Mouse (Mus musculus) MEL (cell line): ENCODE data around the gene Igf2bp2. TPM values are rescaled to one million over a fixed set of nuclear protein-coding genes. Genes with fewer than 3 reads are reported as not detected.

ENCODE experiments used
- DNase-seq: peaks from one replicate; pipeline ENCODE4 v3.0.0; 2011; ENCODE audit warnings: low read depth, low spot score
- H3K27ac ChIP-seq: 2 replicates; pipeline ENCODE4 v1.5.1; 2012; ENCODE audit warnings: low read depth, mild to moderate bottlenecking, control low read depth, low read length, moderate library complexity; ENCODE audit not compliant: control insufficient read depth
- H3K27me3 ChIP-seq, 2 experiments: fragments of 150-350 bp in 1 of 2; sonication (generic) in 1 of 2; 2 replicates each; pipeline ENCODE4 v1.6.1; 2012; ENCODE audit warnings: low read length in 2 of 2, mild to moderate bottlenecking in 2 of 2, improper control_type of control experiment in 1 of 2, moderate library complexity in 1 of 2; ENCODE audit not compliant: insufficient read depth in 2 of 2, control insufficient read depth in 1 of 2
- H3K36me3 ChIP-seq, 2 experiments: 2 replicates each; pipeline ENCODE4 v1.6.1; 2012 to 2014; ENCODE audit warnings: low read length in 2 of 2, improper control_type of control experiment in 1 of 2, inconsistent platforms in 1 of 2, mild to moderate bottlenecking in 1 of 2; ENCODE audit not compliant: insufficient read depth in 2 of 2, control insufficient read depth in 1 of 2
- H3K4me1 ChIP-seq, 2 experiments: fragments of 150-350 bp in 1 of 2; sonication (generic) in 1 of 2; 2 replicates each; pipeline ENCODE4 v1.6.1; 2012; ENCODE audit warnings: low read length in 2 of 2, improper control_type of control experiment in 1 of 2, mild to moderate bottlenecking in 1 of 2; ENCODE audit not compliant: insufficient read depth in 2 of 2, control insufficient read depth in 1 of 2
- H3K4me3 ChIP-seq, 2 experiments: fragments of 150-350 bp in 1 of 2; sonication (generic) in 1 of 2; 2 replicates each; pipeline ENCODE4 v1.5.1; 2012; ENCODE audit warnings: low read depth in 2 of 2, low read length in 2 of 2, mild to moderate bottlenecking in 2 of 2, moderate library complexity in 2 of 2, control low read depth in 1 of 2, improper control_type of control experiment in 1 of 2; ENCODE audit not compliant: control insufficient read depth in 1 of 2, insufficient read depth in 1 of 2
- H3K79me2 ChIP-seq: 2 replicates; pipeline ENCODE4 v1.6.1; 2012; ENCODE audit warnings: mild to moderate bottlenecking, low read length, moderate library complexity; ENCODE audit not compliant: control insufficient read depth, poor library complexity, insufficient read depth
- H3K9ac ChIP-seq: 2 replicates; pipeline ENCODE4 v1.6.1; 2012; ENCODE audit warnings: low read depth, mild to moderate bottlenecking, control low read depth, low read length, moderate library complexity; ENCODE audit not compliant: control insufficient read depth, poor library complexity, severe bottlenecking
- H3K9me3 ChIP-seq: fragments of 150-350 bp; sonication (generic); replicated peaks from 2 replicates; pipeline ENCODE4 v1.6.1; 2012; ENCODE audit warnings: mild to moderate bottlenecking, low read length, improper control_type of control experiment, moderate library complexity; ENCODE audit not compliant: insufficient read depth
- CHD2 ChIP-seq: IDR thresholded peaks from 2 replicates; pipeline ENCODE4 v1.6.1; 2011; ENCODE audit warnings: low read length, improper control_type of control experiment
- EP300 ChIP-seq, 2 experiments: IDR thresholded peaks; 2 replicates each; pipeline ENCODE4 v1.6.1; 2011; ENCODE audit warnings: improper control_type of control experiment in 2 of 2, low read length in 2 of 2, low read depth in 1 of 2, mild to moderate bottlenecking in 1 of 2
- GATA1 ChIP-seq: IDR thresholded peaks from 2 replicates; pipeline ENCODE4 v1.6.1; 2011; ENCODE audit warnings: low read depth, low read length, improper control_type of control experiment
- HCFC1 ChIP-seq: IDR thresholded peaks from 2 replicates; pipeline ENCODE4 v1.6.1; 2012; ENCODE audit warnings: low read depth, mild to moderate bottlenecking, inconsistent platforms, low read length, improper control_type of control experiment, moderate library complexity
- JUND ChIP-seq: IDR thresholded peaks from 2 replicates; pipeline ENCODE4 v1.6.1; 2011; ENCODE audit warnings: low read depth, mild to moderate bottlenecking, improper control_type of control experiment, low read length
- MXI1 ChIP-seq: IDR thresholded peaks from 2 replicates; pipeline ENCODE4 v1.6.1; 2011; ENCODE audit warnings: mild to moderate bottlenecking, low read depth, low read length, improper control_type of control experiment
- NELFE ChIP-seq: IDR thresholded peaks from 2 replicates; pipeline ENCODE4 v1.6.1; 2011; ENCODE audit warnings: low read depth, low read length, improper control_type of control experiment
- NRF1 ChIP-seq: IDR thresholded peaks from 2 replicates; pipeline ENCODE4 v1.6.1; 2014; ENCODE audit warnings: low read depth, mild to moderate bottlenecking, inconsistent platforms, low read length, improper control_type of control experiment, moderate library complexity; ENCODE audit not compliant: poor library complexity, insufficient read depth, severe bottlenecking
- TAL1 ChIP-seq: IDR thresholded peaks from 2 replicates; pipeline ENCODE4 v1.6.1; 2012; ENCODE audit warnings: mild to moderate bottlenecking, inconsistent platforms, low read length, moderate library complexity, mixed read lengths
- UBTF ChIP-seq: IDR thresholded peaks from 2 replicates; pipeline ENCODE4 v1.6.1; 2012; ENCODE audit warnings: low read depth, mild to moderate bottlenecking, inconsistent platforms, low read length, improper control_type of control experiment, moderate library complexity, borderline replicate concordance; ENCODE audit not compliant: insufficient read depth
- polyA plus RNA-seq, 2 experiments: library from polyadenylated mRNA; stranded (reverse) in 1 of 2; unstranded in 1 of 2; fragments of >175 nt in 1 of 2; fragments of >200 nt in 1 of 2; gene quantifications; 2 replicates each; pipeline versions ENCODE4 v1.2.1 to v1.2.4; 2012; ENCODE audit warnings: low replicate concordance in 2 of 2, low read depth in 1 of 2; ENCODE audit not compliant: insufficient read length in 2 of 2, insufficient read depth in 1 of 2, missing spikeins in 1 of 2
- total RNA-seq: library from RNA; depleted of rRNA; stranded (reverse); fragments of 300-350 nt; gene quantifications from 2 replicates; pipeline ENCODE4 v1.2.3, GENCODE M21; 2012

Gene Igf2bp2
- total and polyA plus RNA-seq, 3 experiments = 0.23 to 0.86 TPM; not detected in 1

- H3K36me3 ChIP-seq = no peaks in the 10 kb centered on the region
- peaks cover 0 to 4% of the 10 kb centered on the region in 2 experiments; a peak in 1 of 4 replicates for H3K4me1 ChIP-seq
- H3K27ac ChIP-seq = no peak overlapping the region
- H3K27me3 ChIP-seq = peaks cover 0 to 1% of the 10 kb centered on the region in 2 experiments; a peak in 1 of 4 replicates
- H3K4me3 ChIP-seq = no peak overlapping the region
- peak; percentile 31 for DNase-seq
- H3K9ac ChIP-seq = no peak overlapping the region
- H3K9me3 ChIP-seq = no peaks in the 10 kb centered on the region
- TF ChIP-seq GATA1 (peak; percentile 68), HCFC1 (no peak)
- H3K79me2 ChIP-seq = no peaks in the 10 kb centered on the region
Measured at GRCm38 (mm10) chr16:22116058-22116457, 47.0 kb downstream of the Igf2bp2 start.

GRCm38 (mm10) chr16:22110036-22110435 is 53.1 kb downstream of the Igf2bp2 start:
- DNase-seq = no peak
- no peaks in the 10 kb centered on the region for H3K9me3 ChIP-seq
- no peak overlapping the region for H3K27ac ChIP-seq
- no peaks in the 10 kb centered on the region for H3K79me2 ChIP-seq
- peaks cover 0 to 1% of the 10 kb centered on the region in 2 experiments; a peak in 1 of 4 replicates for H3K27me3 ChIP-seq
- H3K4me3 ChIP-seq = no peak overlapping the region
- 0 out of 4 replicates have a peak, but pooled peaks cover 0 to 5% of the 10 kb centered on the region in 2 experiments for H3K4me1 ChIP-seq
- peaks cover 0 to 3% of the 10 kb centered on the region in 2 experiments; a peak in 2 of 4 replicates for H3K36me3 ChIP-seq
- H3K9ac ChIP-seq = no peak overlapping the region
- no peak for TF ChIP-seq MXI1
- no peak for TF ChIP-seq CHD2
- no peak for TF ChIP-seq UBTF
- TF ChIP-seq JUND = no peak
- TF ChIP-seq GATA1 = no peak
- no peak for TF ChIP-seq TAL1
- TF ChIP-seq NRF1 = no peak

- Histone ChIP-seq H3K9ac (no peak overlapping the region), H3K27me3 (peaks cover 0 to 1% of the 10 kb centered on the region in 2 experiments; a peak in 2 of 4 replicates), H3K9me3 (no peaks in the 10 kb centered on the region), H3K36me3 (peaks cover 0 to 3% of the 10 kb centered on the region in 2 experiments; a peak in 2 of 4 replicates), H3K4me3 (no peak overlapping the region), H3K79me2 (no peaks in the 10 kb centered on the region), H3K4me1 (0 out of 4 replicates have a peak, but pooled peaks cover 0 to 5% of the 10 kb centered on the region in 2 experiments), H3K27ac (no peak overlapping the region)
- DNase-seq = no peak
- no peak for TF ChIP-seq NELFE
- TF ChIP-seq EP300 (IDR thresholded peaks at IDR 0.05; ENCODE audit: low read depth in 1 of 2, low read length in 2 of 2) = no peak
Measured at GRCm38 (mm10) chr16:22109159-22109558, 53.9 kb downstream of the Igf2bp2 start.
